Mouse (Mus musculus) ZHBTc4 (cell line): Measurements from ENCODE around the gene Rnf128.
A peak's percentile ranks its signal among the peaks of the same experiment; 100 is the strongest.

ENCODE experiments used
- DNase-seq: peaks from one replicate; pipeline ENCODE4 v3.0.0-alpha.2; 2011; ENCODE audit warnings: low read depth, low spot score

The Rnf128 gene

GRCm38 (mm10) chrX:139622071-139622470 lies 59.0 kb downstream of the Rnf128 start:
- DNase-seq: no peak

DNA sequence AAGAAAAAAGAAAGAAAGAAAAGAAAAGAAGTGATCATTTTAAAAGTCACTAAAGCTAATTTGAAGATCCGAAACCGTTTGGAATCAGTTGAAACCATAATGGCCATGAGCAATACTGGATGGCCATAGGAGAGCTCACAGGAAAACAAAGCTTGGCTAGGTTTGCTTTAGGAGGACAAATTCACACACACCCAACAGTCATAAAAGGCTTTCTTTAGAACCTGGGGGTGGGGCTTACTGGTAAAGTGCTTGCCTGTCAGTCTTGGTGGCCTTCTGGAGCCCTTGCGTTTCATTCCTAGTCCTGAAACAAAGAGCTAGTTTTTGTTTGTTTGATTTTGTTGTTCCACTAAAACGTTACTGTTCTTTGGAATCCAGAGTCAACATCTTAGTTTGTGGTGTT lies 71.6 kb downstream of the Rnf128 start:
- no peak for DNase-seq

DNA sequence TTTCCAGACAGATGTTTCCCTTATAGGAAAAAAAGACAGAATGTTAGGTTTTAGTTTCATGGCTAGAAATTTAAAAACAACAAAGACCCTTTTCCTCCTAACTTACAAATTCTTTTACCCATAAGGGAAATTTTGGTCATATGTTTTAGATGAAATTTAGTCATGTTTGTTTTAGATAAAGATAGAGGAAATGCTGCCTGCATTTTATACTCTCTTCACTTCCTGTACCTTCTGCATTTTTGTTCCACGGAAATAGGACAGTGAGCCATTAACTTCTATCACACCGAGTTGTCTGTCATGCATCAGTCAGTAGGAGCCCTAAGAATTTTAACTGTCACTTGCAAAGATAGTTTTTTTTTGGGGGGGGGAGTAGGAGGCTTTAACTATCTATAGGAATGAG lies 76.6 kb downstream of the Rnf128 start:
- no peak for DNase-seq

DNA sequence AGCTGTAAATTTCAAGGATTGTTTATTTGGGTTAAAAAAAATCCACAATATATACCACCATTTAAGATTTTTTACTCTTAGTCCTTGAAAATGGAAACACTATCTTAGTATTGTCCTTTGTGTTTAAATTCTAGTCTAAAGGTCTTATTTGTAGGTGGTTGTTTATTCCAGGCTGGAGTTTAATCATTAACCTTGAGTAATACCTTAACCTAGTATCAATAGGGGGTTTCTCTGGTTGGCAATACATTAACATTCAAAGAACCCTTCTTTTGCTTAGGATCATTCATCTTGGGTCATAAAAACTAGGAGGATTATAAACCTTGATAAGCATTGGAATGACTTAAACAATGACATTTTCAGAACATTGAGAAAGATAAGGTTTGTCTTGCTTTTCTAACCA lies 77.3 kb downstream of the Rnf128 start:
- DNase-seq: no peak

- DNase-seq: no peak
Measured at GRCm38 (mm10) chrX:139652226-139652625, 89.1 kb downstream of the Rnf128 start.

- DNase-seq: no peak
Measured at GRCm38 (mm10) chrX:139653292-139653691, 90.2 kb downstream of the Rnf128 start.

GRCm38 (mm10) chrX:139654350-139655063 lies 91.4 kb downstream of the Rnf128 start:
- DNase-seq: no peak

DNA sequence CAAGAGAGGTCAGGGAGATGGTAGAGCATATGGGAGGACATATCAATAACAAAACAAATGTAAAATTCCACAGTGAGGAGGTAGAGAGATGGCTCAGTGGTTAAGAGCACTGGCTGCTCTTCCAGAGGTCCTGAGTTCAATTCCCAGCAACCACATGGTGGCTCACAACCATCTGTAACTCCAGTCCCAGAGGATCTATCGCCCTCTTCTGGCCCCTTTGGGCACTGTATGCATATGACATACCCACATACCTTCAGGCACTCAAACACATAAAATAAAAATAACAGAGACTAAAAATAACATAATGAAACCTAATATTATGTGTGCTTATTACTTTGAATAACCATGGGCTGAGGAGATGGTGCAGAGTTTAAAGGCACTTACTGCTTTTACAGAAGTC lies 99.0 kb downstream of the Rnf128 start:
- peak; percentile 17 for DNase-seq

DNA sequence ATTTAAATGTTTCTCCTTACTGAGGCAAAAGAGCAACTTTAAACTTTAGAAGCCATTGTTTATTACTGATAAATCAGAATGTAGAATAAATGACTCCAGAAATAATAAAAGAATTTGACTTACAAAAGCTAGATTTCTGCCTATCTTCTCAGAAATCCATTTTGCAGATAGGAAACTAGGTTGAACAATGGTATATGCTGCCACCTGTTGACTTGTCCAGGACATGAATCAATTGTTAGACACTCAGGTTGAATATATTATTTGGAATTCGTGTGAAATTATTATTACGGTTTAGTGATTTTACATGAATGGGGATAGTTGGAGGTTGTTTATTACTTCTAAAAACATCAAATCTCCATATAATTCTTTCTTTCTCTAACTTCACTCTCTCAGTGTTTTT lies 102.7 kb downstream of the Rnf128 start:
- no peak for DNase-seq

DNA sequence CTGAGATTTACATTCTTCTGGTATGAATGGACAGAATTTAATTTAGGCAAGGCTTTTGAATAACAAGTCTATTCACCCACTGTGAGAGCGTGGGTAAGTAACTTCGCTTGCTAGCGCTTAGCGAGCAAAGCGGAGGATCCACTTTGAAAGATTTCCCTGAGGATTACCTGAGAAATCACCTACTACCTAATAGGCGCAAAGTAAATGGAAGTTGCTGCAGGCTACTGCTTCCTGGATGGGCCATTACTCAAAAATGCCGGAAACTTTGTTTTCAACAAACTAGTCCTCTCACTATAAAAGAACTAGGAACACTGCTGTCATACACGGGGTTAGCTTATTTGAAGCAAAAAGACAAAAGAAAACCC lies 121.3 kb downstream of the Rnf128 start:
- no peak for DNase-seq

DNA sequence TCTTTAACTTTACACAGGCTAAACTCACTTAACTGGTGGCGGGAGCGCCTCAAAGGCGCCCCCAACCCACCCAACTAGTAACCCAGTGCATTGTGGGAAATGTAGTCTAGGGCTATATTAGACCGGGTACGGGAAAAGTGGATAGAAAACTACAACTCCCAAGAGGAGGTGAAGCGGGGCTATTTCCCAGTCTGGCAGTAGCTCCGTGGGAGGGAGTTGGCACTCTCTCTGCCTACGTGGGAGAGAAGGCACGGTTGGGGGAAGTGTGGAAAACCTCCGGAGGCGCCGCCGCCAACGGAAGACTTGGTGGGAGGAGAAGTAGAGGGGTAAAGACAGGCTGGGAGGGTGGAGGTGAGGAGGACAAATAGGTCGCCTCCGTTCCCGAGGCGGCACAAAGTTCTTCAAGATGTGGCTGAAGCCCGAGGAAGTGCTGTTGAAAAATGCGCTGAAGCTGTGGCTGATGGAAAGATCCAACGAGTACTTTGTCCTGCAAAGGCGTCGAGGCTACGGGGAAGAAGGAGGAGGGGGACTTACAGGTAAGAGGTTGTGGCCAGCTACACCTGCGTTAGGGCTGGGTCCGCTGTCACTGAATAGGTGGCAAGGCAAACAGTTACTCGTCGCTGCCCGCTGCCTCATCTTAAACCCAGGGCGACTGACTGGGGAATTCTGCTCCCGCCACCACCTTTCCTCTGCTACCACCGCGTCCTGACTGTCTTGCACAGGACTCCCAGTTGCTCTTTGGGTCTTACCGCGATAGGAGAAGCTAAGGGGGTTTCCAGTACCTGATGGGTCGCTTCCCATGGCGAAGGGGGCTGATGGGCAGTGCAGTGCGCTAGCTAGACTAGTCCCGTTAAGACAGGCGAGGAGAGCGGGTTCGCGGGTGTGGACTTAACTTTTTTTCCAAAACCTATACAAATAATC lies 121.9 kb downstream of the Rnf128 start, which contains the start of gene Tbc1d8b:
Tbc1d8b (plus strand) TSS at position 222 of the 921 bp plus-strand sequence.
- peak; percentile 86 for DNase-seq

DNA sequence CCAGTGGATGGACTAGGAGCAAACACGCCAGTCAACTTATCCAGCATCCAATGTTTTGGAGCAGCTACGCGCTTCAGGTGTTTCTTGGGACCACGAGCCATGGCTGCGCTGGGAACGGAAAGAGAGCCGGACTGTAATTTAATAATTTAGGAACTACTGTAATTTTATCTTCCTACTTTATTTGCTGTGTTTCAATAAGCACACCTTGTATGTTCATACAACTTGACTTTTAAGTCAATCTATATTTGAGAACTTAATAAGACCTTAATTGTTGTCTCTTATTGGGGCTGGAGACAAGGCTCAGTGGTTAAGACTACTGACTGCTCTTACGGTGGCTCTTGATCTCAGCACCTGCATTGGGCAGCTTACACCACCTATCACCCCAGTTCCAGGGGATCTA lies 151.3 kb downstream of the Rnf128 start, which contains the start of gene Gm15013:
Gm15013 (minus strand) TSS at position 101 of the 400 bp plus-strand sequence.
- no peak for DNase-seq

DNA sequence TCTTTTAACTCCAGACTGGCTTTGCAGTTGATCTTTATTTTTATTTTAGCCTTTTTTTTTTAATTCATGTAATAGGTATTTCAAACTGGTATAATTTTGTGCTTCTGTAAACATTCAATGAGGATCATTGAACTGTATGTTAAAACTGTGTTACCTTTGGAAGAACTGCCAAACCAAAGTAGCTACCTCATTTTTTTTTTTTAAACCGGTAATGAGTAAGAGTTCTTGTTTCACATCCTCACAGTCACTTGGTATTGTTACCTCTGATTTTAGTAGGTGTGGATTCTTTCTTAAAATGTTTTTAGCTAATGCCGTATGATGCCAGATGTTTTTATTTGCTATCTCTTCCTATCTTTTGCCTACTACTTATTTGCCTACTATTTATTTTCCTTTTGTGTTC lies 159.2 kb downstream of the Rnf128 start:
- no peak for DNase-seq
